Mouse (Mus musculus): ENCODE results near the gene Hnrnpr. TPM values are rescaled to one million over a fixed set of nuclear protein-coding genes. Genes with fewer than 3 reads are reported as not detected.

The Hnrnpr gene
- 219 and 255 TPM in 2 replicates for polyA plus RNA-seq (2016; fragmentation: Nextera tagmentation; extraction: Ambion mirVana)

DNA sequence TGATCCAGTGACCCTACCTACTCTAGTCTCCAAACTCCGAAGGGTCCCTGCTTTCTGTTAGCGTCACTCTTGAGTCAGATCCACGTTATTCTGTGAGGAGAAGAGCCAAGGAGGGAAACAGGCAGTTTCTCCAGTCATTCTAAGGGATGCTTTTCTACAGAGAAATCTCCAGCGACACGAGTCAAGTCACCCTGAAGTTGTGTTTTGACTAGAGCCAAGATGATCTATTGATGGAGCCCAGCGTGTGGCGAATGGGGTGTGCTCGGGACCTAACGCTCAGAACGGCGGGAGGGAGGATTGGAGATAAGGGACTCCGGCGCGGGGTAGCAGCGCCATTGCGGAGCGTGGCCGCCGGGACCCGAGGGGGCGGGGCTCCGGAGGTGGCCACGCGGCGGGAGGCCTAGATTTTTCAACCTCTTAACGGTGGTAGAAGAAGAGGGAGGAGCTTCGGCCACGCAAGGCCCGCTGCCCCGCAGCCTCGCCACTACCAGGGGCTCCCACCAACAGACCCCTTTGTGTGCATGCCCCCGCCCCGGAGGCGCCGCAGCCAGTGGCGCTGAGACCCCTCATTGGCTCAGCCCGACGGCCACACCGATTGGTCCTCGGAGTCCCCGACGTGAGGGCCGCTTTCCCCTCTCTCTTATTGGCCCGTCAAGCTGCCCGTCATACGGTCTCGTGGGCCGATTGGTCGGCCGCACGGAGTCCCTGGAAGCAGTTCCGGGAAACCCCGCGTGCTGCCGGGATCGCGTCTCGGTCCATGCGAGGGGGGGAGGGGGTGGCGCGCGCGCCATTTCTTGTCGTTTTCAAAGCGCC, at the start of gene Hnrnpr:
Gene Hnrnpr, plus strand, starts transcription at position 714 of the 813 bp plus-strand sequence.
- Histone ChIP-seq H3K4me3 (peak within 1 kb of the TSS; percentile 99), H3K36me3 (no peaks in the 10 kb centered on the region), H3K27ac (peak within 1 kb of the TSS; percentile 100), H3K27me3 (ENCODE audit: low read depth, poor library complexity, severe bottlenecking) (no peaks in the 10 kb centered on the region), H3K9me3 (replicated peaks) (no peaks in the 10 kb centered on the region), H3K4me1 (peaks cover 39% of the 10 kb centered on the region)
- WGBS: under 1% methylated on average over 65 of the region's 65 CpGs
- peak; percentile 99 for DNase-seq (ENCODE audit: low spot score)

DNA sequence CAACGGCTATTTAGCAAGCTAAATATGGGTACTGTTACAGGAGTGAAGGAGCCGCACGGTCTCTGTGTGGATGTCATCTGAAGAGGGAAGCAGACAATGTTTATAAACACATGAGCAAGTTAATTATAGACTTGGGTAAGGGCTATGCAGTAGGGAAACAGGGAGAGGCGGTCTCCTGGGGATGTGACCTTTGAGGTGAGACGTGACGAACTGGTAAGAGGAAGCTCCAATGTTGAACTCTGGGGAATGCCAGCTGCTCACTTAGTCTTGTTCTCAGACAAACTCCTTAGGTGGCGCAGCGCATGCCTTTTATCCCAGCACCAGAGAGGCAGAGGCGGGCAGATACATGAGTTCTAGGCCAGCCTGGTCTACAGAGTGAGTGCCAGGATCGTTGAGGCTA, 48.8 kb upstream of the Hnrnpr start:
- H3K36me3 ChIP-seq: no peaks in the 10 kb centered on the region
- peaks cover 12% of the 10 kb centered on the region for H3K4me1 ChIP-seq
- peaks cover 9% of the 10 kb centered on the region; the same call in 1 of the 2 replicates for H3K27me3 ChIP-seq (ENCODE audit: low read depth, poor library complexity, severe bottlenecking)
- DNase-seq (ENCODE audit: low spot score): no peak
- 82% methylated on average over 10 of the region's 10 CpGs for WGBS
- H3K9me3 ChIP-seq (replicated peaks): no peaks in the 10 kb centered on the region
- no peak overlapping the region for H3K27ac ChIP-seq
- no peak overlapping the region for H3K4me3 ChIP-seq

DNA sequence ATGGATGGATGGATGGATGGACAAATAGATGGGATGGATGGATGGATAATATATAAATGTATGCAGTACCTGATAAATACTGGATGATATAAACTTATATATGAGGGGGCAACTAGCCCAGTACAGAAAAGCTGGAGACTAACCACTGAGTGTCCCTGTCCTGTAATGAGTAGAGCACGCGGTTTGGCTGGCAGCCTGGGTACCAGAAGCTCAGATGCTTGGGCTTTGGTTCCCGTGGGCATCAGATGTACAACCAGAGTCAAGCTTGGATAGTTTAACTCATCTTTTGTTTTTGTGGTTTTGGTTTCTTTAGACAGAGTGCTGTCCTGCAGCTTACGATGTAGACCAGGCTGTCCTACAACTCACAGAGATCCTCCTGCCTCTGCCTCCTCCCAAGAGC, 47.2 kb upstream of the Hnrnpr start:
- 93% methylated on average over 4 of the region's 4 CpGs for WGBS
- Histone ChIP-seq H3K36me3 (no peaks in the 10 kb centered on the region), H3K27ac (no peak overlapping the region), H3K9me3 (replicated peaks) (no peaks in the 10 kb centered on the region), H3K4me1 (peaks cover 4% of the 10 kb centered on the region; the same call in 1 of the 2 replicates), H3K4me3 (no peak overlapping the region), H3K27me3 (ENCODE audit: low read depth, poor library complexity, severe bottlenecking) (peaks cover 5% of the 10 kb centered on the region; the same call in 1 of the 2 replicates)
- no peak for DNase-seq (ENCODE audit: low spot score)

DNA sequence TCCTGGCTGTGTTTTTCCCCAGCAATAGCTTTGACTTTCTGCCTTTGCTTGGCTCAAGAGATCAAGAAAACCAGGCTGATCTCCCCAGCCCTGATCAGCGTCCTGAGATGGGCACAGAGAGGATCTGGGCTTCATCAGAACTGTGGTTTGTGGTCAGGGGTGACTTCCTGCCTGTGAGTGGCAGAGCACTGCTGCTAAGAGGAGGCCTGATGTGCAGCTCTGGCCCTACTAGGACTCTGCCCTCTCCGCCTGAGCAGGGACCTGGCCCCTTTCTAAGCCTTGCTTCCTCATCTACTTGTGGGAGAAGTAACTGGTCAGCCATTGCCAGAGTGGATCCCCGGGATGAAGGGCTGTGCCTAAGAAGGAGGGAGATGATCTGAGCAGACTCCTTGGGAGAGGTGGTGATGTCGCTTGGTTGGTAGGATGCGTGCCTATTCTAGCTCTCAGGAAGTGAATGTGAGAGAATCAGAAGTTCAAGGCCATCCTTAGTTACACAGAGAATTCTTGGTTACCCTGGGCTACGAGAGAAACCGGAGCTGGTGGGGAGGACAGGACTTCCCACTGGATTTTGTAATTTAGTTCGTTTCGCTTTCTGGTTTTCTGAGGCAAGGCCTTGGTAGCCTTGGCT, 43.9 kb upstream of the Hnrnpr start:
- WGBS: 81% methylated on average over 9 of the region's 9 CpGs
- Histone ChIP-seq H3K27ac (no peak overlapping the region), H3K27me3 (ENCODE audit: low read depth, poor library complexity, severe bottlenecking) (no peaks in the 10 kb centered on the region)

DNA sequence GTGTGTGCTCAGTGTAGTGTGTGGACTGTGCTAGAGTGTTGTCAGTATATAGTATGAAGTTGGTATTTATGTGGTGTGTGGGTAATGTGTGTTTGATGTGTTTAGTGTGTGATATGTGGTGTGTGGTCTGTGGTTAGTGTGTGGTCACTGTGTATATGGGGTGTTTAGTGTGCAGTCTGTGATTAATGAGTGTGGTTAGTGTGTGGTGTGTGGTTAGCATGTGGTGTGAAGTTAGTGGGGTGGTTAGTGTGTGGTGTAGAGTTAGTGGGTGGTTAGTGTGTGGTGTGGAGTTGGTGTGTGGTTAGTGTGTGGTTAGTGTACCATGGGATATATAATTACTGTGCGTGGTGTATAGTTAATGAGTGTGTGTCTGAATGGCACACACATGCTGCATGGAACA, 41.8 kb upstream of the Hnrnpr start:
- WGBS: 100% methylated on average over 1 of the region's 1 CpGs
- no peaks in the 10 kb centered on the region; the same call in 1 of the 2 replicates for H3K9me3 ChIP-seq (replicated peaks)

More for the DNA sequence above, 43.9 kb upstream of the Hnrnpr start:
- Histone ChIP-seq H3K4me1 (no peaks in the 10 kb centered on the region), H3K36me3 (no peaks in the 10 kb centered on the region), H3K4me3 (no peak overlapping the region), H3K9me3 (replicated peaks) (no peaks in the 10 kb centered on the region)
- no peak for DNase-seq (ENCODE audit: low spot score)

DNA sequence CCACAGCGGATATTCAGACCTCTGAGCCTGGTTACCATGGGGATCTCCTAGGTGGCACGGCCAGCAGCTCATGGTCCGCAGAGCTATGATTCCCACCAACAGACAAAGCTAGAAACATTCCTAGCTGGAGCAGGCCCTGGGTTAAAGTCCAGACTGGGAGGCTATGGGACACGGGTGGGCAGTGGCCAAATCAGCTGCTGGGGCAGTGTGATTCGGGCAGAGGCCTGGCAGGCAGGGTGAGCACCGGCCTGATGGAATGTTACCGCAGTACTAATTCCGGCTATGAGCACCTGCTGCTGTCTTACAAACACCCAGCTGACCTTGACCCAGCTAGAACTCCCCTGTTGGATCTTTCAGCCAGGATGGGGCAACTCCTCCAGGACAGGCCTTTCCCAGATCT, 40.1 kb upstream of the Hnrnpr start:
- Histone ChIP-seq H3K4me1 (no peaks in the 10 kb centered on the region), H3K27me3 (ENCODE audit: low read depth, poor library complexity, severe bottlenecking) (no peaks in the 10 kb centered on the region), H3K27ac (no peak overlapping the region), H3K36me3 (no peaks in the 10 kb centered on the region), H3K9me3 (replicated peaks) (no peaks in the 10 kb centered on the region; the same call in 1 of the 2 replicates), H3K4me3 (no peak overlapping the region)
- WGBS: 91% methylated on average over 8 of the region's 8 CpGs
- no peak for DNase-seq (ENCODE audit: low spot score)

More for the DNA sequence above, 41.8 kb upstream of the Hnrnpr start:
- no peaks in the 10 kb centered on the region for H3K27me3 ChIP-seq (ENCODE audit: low read depth, poor library complexity, severe bottlenecking)
- no peaks in the 10 kb centered on the region for H3K36me3 ChIP-seq
- H3K27ac ChIP-seq: no peak overlapping the region
- H3K4me1 ChIP-seq: no peaks in the 10 kb centered on the region
- no peak for DNase-seq (ENCODE audit: low spot score)
- H3K4me3 ChIP-seq: no peak overlapping the region

DNA sequence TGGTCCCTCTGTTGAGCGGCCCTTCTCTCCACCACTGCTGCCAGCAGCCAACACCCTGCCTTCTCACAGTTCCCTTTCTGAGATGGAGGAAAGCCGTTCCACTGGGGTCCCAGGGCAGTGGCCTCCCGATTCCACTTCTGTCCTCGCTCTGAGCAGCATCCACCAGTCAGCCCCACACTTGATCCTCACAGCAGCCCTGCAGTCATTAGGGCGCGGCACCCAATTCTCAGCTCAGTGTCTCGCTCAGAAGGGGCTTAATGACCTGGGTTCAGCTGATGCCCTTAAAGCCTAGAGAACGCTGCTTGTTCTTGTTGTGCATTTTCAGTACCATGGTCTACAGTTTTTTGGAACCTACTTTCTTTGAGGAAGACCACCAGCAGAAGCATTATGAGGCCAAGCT, 29.6 kb upstream of the Hnrnpr start:
- Histone ChIP-seq H3K4me1 (peaks cover 34% of the 10 kb centered on the region), H3K4me3 (no peak overlapping the region), H3K27me3 (ENCODE audit: low read depth, poor library complexity, severe bottlenecking) (0 out of 2 replicates have a peak, but pooled peaks cover 4% of the 10 kb centered on the region), H3K36me3 (no peaks in the 10 kb centered on the region), H3K27ac (no peak overlapping the region), H3K9me3 (replicated peaks) (no peaks in the 10 kb centered on the region)
- WGBS: 67% methylated on average over 8 of the region's 8 CpGs
- no peak for DNase-seq (ENCODE audit: low spot score)

DNA sequence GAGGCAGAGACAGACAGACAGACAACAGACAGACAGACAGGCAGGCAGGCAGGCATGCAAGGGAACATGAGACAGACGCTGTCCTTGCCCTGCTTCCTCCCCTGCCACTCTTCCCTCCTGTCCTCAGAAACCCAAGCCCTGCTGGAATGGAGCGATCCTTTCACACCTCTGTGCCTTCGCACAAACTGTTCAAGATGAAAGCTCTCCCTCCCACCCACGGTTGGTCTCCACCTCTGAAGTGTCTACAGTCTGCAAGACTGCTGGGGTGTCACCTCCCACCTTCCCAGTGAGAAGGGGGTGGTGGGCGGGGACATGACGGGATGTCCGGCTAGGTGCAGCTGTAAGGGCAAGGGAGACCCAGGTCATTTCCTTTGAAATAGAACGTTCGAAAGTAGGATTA, 29.1 kb upstream of the Hnrnpr start:
- Histone ChIP-seq H3K4me1 (peaks cover 36% of the 10 kb centered on the region), H3K36me3 (no peaks in the 10 kb centered on the region), H3K9me3 (replicated peaks) (no peaks in the 10 kb centered on the region), H3K27me3 (ENCODE audit: low read depth, poor library complexity, severe bottlenecking) (0 out of 2 replicates have a peak, but pooled peaks cover 4% of the 10 kb centered on the region), H3K4me3 (no peak overlapping the region), H3K27ac (no peak overlapping the region; the same call in 1 of the 2 replicates)
- 33% methylated on average over 9 of the region's 9 CpGs for WGBS
- DNase-seq (ENCODE audit: low spot score): no peak

DNA sequence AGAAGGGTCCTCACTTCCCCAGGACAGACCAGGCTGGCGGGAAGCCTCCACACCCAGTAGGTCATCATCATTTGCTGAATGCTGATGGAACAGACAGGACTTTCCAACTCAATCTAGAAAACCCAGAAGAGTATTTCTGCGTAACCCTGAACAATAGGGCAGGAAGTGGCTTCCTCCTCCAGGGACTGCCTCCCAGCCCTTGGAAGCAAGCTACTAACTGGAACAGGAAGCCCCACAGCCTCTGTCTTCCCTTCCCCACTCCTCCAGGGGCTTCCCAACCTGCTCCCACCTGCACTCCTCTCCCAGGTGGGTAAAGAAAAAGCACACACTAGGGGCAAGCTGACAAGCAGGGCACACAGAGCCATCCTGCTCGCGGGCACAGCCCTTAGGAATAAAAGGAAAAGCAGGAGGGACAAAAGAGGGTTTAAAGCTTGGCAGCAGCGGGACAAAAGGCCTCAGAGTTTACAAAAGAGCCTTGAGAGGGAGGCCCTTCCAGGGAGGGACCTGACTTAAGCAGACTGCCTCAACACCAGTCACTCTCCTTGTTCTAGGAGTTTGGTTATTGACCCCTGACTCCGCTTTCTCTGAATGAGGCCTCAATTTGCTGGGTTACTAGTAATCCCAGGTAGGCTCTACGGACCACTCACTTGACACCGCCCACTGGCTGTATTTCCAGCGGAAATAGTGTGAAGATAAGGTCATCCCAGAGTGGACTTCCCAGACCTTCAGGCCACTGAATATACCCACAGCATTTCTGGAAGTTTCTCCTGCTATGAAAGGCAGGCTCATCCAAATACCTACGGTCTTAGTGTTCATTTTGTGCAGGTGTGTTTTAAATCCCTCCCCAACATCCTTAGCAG, 27.9 kb upstream of the Hnrnpr start:
- H3K4me1 ChIP-seq: peaks cover 45% of the 10 kb centered on the region
- 47% methylated on average over 10 of the region's 10 CpGs for WGBS
- peak overlapping the region; percentile 70; the same call in 1 of the 2 replicates for H3K27ac ChIP-seq
- H3K27me3 ChIP-seq (ENCODE audit: low read depth, poor library complexity, severe bottlenecking): 0 out of 2 replicates have a peak, but pooled peaks cover 5% of the 10 kb centered on the region
- peaks cover 7% of the 10 kb centered on the region for H3K36me3 ChIP-seq
- H3K9me3 ChIP-seq (replicated peaks): no peaks in the 10 kb centered on the region
- DNase-seq (ENCODE audit: low spot score): no peak
- no peak overlapping the region for H3K4me3 ChIP-seq

DNA sequence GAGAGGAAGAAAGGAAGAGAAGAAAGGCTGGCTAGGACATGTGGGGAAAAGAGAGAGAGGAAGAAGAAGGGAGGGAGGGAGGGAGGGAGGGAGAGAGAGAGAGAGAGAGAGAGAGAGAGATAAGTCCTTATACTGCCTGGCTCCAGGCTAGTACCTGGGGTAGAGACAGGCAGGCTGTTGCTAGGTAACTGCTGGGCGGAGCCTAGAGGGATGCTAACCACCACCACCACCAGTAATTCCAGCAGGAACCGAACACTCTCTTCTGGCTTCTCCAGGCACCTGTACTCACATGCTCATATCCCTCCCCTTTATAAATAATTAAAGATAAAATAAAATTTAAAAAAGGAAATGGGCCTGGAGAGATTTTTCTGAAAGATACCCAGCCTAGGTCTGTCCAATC, 27.0 kb upstream of the Hnrnpr start:
- peaks cover 14% of the 10 kb centered on the region for H3K27me3 ChIP-seq (ENCODE audit: low read depth, poor library complexity, severe bottlenecking)
- peaks cover 45% of the 10 kb centered on the region for H3K4me1 ChIP-seq
- no peak for DNase-seq (ENCODE audit: low spot score)
- WGBS: 20% methylated on average over 2 of the region's 2 CpGs
- H3K4me3 ChIP-seq: no peak overlapping the region
- no peaks in the 10 kb centered on the region for H3K9me3 ChIP-seq (replicated peaks)
- peaks cover 16% of the 10 kb centered on the region for H3K36me3 ChIP-seq
- H3K27ac ChIP-seq: peak overlapping the region; percentile 70; the same call in 1 of the 2 replicates

DNA sequence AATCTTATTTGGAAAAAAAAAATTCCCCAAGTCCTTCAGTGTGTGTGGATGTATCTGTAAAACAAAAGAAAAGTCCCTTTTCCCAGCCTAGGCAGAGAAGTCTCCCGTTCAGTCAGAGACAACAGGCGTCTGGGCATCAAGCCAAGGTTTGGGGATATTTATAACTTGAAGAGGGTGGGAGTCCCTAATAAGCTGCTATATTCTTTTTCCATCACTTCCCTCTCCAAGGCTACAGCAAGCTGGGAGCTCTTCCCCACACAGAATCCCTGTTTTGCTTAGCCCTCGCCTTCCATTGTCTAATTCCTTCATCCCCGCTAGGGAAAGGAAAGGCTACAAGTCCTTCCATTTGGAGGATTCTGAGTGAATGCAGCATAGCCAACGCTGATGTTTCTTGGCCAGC, 26.3 kb upstream of the Hnrnpr start, which contains the start of gene Zfp46:
Gene Zfp46, plus strand, starts transcription at position 229 of the 400 bp plus-strand sequence.
- 69% methylated on average over 5 of the region's 5 CpGs for WGBS
- Histone ChIP-seq H3K4me3 (peak within 1 kb of the TSS; percentile 70), H3K27me3 (ENCODE audit: low read depth, poor library complexity, severe bottlenecking) (peaks cover 17% of the 10 kb centered on the region), H3K4me1 (peaks cover 45% of the 10 kb centered on the region), H3K36me3 (peaks cover 23% of the 10 kb centered on the region), H3K27ac (peak within 1 kb of the TSS; percentile 93), H3K9me3 (replicated peaks) (no peaks in the 10 kb centered on the region)
- DNase-seq (ENCODE audit: low spot score): no peak

DNA sequence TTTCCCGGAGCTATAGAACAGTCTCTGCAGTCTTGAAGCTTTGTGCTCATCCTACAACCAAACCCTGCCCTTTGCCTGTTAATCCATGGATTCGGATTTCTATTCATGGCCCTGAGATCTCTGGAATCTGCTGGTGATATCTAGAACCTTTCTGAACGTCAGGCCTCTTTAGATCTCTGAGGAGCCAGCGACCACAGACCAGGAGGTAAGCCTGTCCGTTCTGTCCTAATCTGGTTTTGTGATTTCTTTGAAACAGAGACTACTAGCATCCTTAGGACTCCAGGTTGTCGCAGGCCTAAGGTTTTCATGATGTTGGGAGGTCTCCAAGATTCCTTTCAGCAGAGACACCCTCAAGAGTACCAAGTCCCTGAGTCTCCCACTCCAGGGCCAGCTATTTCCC, 25.9 kb upstream of the Hnrnpr start:
- H3K4me1 ChIP-seq: peaks cover 45% of the 10 kb centered on the region
- H3K36me3 ChIP-seq: peaks cover 27% of the 10 kb centered on the region
- peaks cover 21% of the 10 kb centered on the region for H3K27me3 ChIP-seq (ENCODE audit: low read depth, poor library complexity, severe bottlenecking)
- WGBS: 46% methylated on average over 6 of the region's 6 CpGs
- no peaks in the 10 kb centered on the region for H3K9me3 ChIP-seq (replicated peaks)
- H3K27ac ChIP-seq: peak overlapping the region; percentile 93
- DNase-seq (ENCODE audit: low spot score): no peak
- peak overlapping the region; percentile 70 for H3K4me3 ChIP-seq
